Mouse (Mus musculus) CH12.LX (cell line): ENCODE results near the gene Siah2. TPM values are rescaled to one million over a fixed set of nuclear protein-coding genes. Genes with fewer than 3 reads are reported as not detected.

Experiments
- DNase-seq: peaks from one replicate; pipeline ENCODE4 v3.0.0-alpha.2; 2013; ENCODE audit errors: extremely low read depth
- H3K27ac ChIP-seq: 2 replicates; pipeline ENCODE4 v1.5.1; 2012; ENCODE audit warnings: low read depth, mild to moderate bottlenecking, control low read depth, moderate library complexity; ENCODE audit not compliant: insufficient read depth
- H3K27me3 ChIP-seq: replicated peaks from 2 replicates; pipeline ENCODE3; 2012; ENCODE audit warnings: inconsistent platforms
- H3K36me3 ChIP-seq, 2 experiments: replicated peaks in 1 of 2; 2 replicates each; pipeline versions ENCODE3 to v1.6.1; 2012; ENCODE audit warnings: inconsistent platforms in 1 of 2, low read length in 1 of 2, mild to moderate bottlenecking in 1 of 2, mixed read lengths in 1 of 2, moderate library complexity in 1 of 2; ENCODE audit not compliant: control insufficient read depth in 1 of 2, insufficient read depth in 1 of 2
- H3K4me1 ChIP-seq, 2 experiments: 2 replicates each; pipeline ENCODE4 v1.6.1; 2012; ENCODE audit warnings: inconsistent platforms in 1 of 2, moderate library complexity in 1 of 2; ENCODE audit not compliant: insufficient read depth in 2 of 2, control insufficient read depth in 1 of 2
- H3K4me2 ChIP-seq: 2 replicates; pipeline ENCODE4 v1.6.1; 2012; ENCODE audit warnings: low read depth, mild to moderate bottlenecking, control low read depth; ENCODE audit not compliant: poor library complexity, insufficient read depth, severe bottlenecking
- H3K4me3 ChIP-seq, 3 experiments: fragments of 150-350 bp in 1 of 3; sonication (generic) in 1 of 3; replicated peaks in 1 of 3; 2 replicates each; pipeline versions ENCODE3 to v1.5.1; 2011 to 2012; ENCODE audit warnings: low read depth in 2 of 3, low read length in 2 of 3, mild to moderate bottlenecking in 2 of 3, moderate library complexity in 2 of 3, control low read depth in 1 of 3, improper control_type of control experiment in 1 of 3, inconsistent platforms in 1 of 3, mixed read lengths in 1 of 3; ENCODE audit not compliant: poor library complexity in 1 of 3
- H3K79me2 ChIP-seq: replicated peaks from 2 replicates; pipeline ENCODE4 v1.6.1; 2012; ENCODE audit warnings: mild to moderate bottlenecking, moderate library complexity; ENCODE audit not compliant: control insufficient read depth, poor library complexity, insufficient read depth, severe bottlenecking; ENCODE audit errors: extremely low read depth
- H3K9ac ChIP-seq: 2 replicates; pipeline ENCODE4 v1.6.1; 2012; ENCODE audit warnings: low read depth, mild to moderate bottlenecking, control low read depth, moderate library complexity; ENCODE audit not compliant: insufficient read depth
- H3K9me3 ChIP-seq: replicated peaks from 2 replicates; pipeline ENCODE3; 2012; ENCODE audit warnings: low read length, inconsistent platforms, mixed read lengths
- BHLHE40 ChIP-seq: IDR thresholded peaks from 2 replicates; pipeline ENCODE4 v1.6.1; 2011; ENCODE audit warnings: mild to moderate bottlenecking, low read depth, low read length, improper control_type of control experiment
- CHD2 ChIP-seq: IDR thresholded peaks from 2 replicates; pipeline ENCODE4 v1.6.1; 2011; ENCODE audit warnings: low read length, improper control_type of control experiment
- ETS1 ChIP-seq: conservative IDR thresholded peaks from 2 replicates; pipeline ENCODE4 v1.6.1; 2012; ENCODE audit warnings: low read depth, mild to moderate bottlenecking, inconsistent platforms, low read length, improper control_type of control experiment, moderate library complexity
- HCFC1 ChIP-seq: IDR thresholded peaks from 2 replicates; pipeline ENCODE4 v1.6.1; 2012; ENCODE audit warnings: low read depth, mild to moderate bottlenecking, inconsistent platforms, low read length, improper control_type of control experiment
- JUND ChIP-seq: conservative IDR thresholded peaks from 2 replicates; pipeline ENCODE4 v1.6.1; 2011; ENCODE audit warnings: low read depth, low read length, improper control_type of control experiment
- MAFK ChIP-seq: IDR thresholded peaks from 2 replicates; pipeline ENCODE4 v1.6.1; 2011; ENCODE audit warnings: low read length, improper control_type of control experiment; ENCODE audit not compliant: insufficient replicate concordance
- MAX ChIP-seq: IDR thresholded peaks from 2 replicates; pipeline ENCODE4 v1.6.1; 2011; ENCODE audit warnings: low read length, improper control_type of control experiment
- MEF2A ChIP-seq: IDR thresholded peaks from 2 replicates; pipeline ENCODE4 v1.6.1; 2014; ENCODE audit warnings: low read depth, mild to moderate bottlenecking, inconsistent platforms, low read length, improper control_type of control experiment, borderline replicate concordance
- MXI1 ChIP-seq: IDR thresholded peaks from 2 replicates; pipeline ENCODE4 v1.6.1; 2011; ENCODE audit warnings: mild to moderate bottlenecking, low read depth, low read length, improper control_type of control experiment
- MYC ChIP-seq: IDR thresholded peaks from 2 replicates; pipeline ENCODE4 v1.6.1; 2011; ENCODE audit warnings: low read depth, mild to moderate bottlenecking, improper control_type of control experiment, low read length
- NELFE ChIP-seq: IDR thresholded peaks from 2 replicates; pipeline ENCODE4 v1.6.1; 2011; ENCODE audit warnings: low read depth, low read length, improper control_type of control experiment
- PAX5 ChIP-seq: IDR thresholded peaks from 2 replicates; pipeline ENCODE4 v1.6.1; 2012; ENCODE audit warnings: low read length, inconsistent platforms, mixed read lengths
- POLR2A ChIP-seq: IDR thresholded peaks from 2 replicates; pipeline ENCODE4 v1.6.1; 2011; ENCODE audit warnings: low read depth, mild to moderate bottlenecking, improper control_type of control experiment, low read length
- POLR2AphosphoS2 ChIP-seq: IDR thresholded peaks from 2 replicates; pipeline ENCODE4 v1.6.1; 2011; ENCODE audit warnings: low read depth, low read length, improper control_type of control experiment
- RAD21 ChIP-seq: IDR thresholded peaks from 2 replicates; pipeline ENCODE4 v1.6.1; 2011; ENCODE audit warnings: low read depth, mild to moderate bottlenecking, low read length, improper control_type of control experiment, moderate library complexity
- RCOR1 ChIP-seq: conservative IDR thresholded peaks from 2 replicates; pipeline ENCODE4 v1.6.1; 2012; ENCODE audit warnings: low read depth, mild to moderate bottlenecking, inconsistent platforms, low read length, improper control_type of control experiment
- TBP ChIP-seq: conservative IDR thresholded peaks from 2 replicates; pipeline ENCODE4 v1.6.1; 2011; ENCODE audit warnings: low read depth, low read length, improper control_type of control experiment
- USF2 ChIP-seq: conservative IDR thresholded peaks from 2 replicates; pipeline ENCODE4 v1.6.1; 2011; ENCODE audit warnings: low read depth, low read length, improper control_type of control experiment
- ZC3H11A ChIP-seq: IDR thresholded peaks from 2 replicates; pipeline ENCODE4 v1.6.1; 2012; ENCODE audit warnings: low read depth, mild to moderate bottlenecking, inconsistent platforms, low read length, improper control_type of control experiment
- ZNF384 ChIP-seq: IDR thresholded peaks from 2 replicates; pipeline ENCODE4 v1.6.1; 2012; ENCODE audit warnings: low read depth, low read length, improper control_type of control experiment, inconsistent platforms
- dilution Hi-C: fragments of 300-500 bp; cut with MboI; formaldehyde crosslinking; loops from 2 replicates; pipeline ENCODE4 v1.14.3; 2020; ENCODE audit warnings: low sequenced_read_pairs; ENCODE audit not compliant: extremely low pct_unique_long_range_greater_than_20kb, extremely low pct_ligation_motif_present
- in situ Hi-C: fragments of 300-500 bp; cut with MboI; formaldehyde crosslinking; loops from 3 replicates; pipeline ENCODE4 v1.14.3; 2019; ENCODE audit warnings: low sequenced_read_pairs, low pct_ligation_motif_present, low pct_unique_long_range_greater_than_20kb, mixed read lengths
- polyA plus RNA-seq: library from polyadenylated mRNA; unstranded; fragments of >175 nt; gene quantifications from 2 replicates; pipeline ENCODE4 v1.2.1, GENCODE M21; 2012; ENCODE audit warnings: low read depth; ENCODE audit not compliant: insufficient read length
- total RNA-seq, 2 experiments: library from RNA; depleted of rRNA; stranded (reverse); fragments of 300-350 nt in 1 of 2; fragments of >200 nt in 1 of 2; gene quantifications; 2 replicates each; pipeline ENCODE4 v1.2.3; 2012 to 2014

Siah2 gene
- total and polyA plus RNA-seq, 3 experiments: 104 to 142 (median 140) TPM

GRCm38 (mm10) chr3:58739536-58739935 is 47.3 kb upstream of the Siah2 start:
- Histone ChIP-seq H3K36me3 (peaks cover 0 to 27% of the 10 kb centered on the region in 2 experiments), H3K4me3 (no peak overlapping the region), H3K27me3 (no peaks in the 10 kb centered on the region), H3K4me2 (no peak overlapping the region), H3K9me3 (no peaks in the 10 kb centered on the region), H3K27ac (no peak overlapping the region), H3K79me2 (no peaks in the 10 kb centered on the region), H3K9ac (no peak overlapping the region), H3K4me1 (peaks cover 0 to 3% of the 10 kb centered on the region in 2 experiments; a peak in 1 of 4 replicates)
- DNase-seq: no peak
- in situ Hi-C loops: no loop called here
- dilution Hi-C loops: no loop called here
- TF ChIP-seq ZNF384: no peak
- no peak for TF ChIP-seq MYC
- no peak for TF ChIP-seq RAD21
- no peak for TF ChIP-seq ETS1
- no peak for TF ChIP-seq RCOR1
- no peak for TF ChIP-seq NELFE

- H3K27me3 ChIP-seq: no peaks in the 10 kb centered on the region
- H3K9ac ChIP-seq: no peak overlapping the region
- no peak for DNase-seq
- H3K36me3 ChIP-seq: peaks cover 4 to 31% of the 10 kb centered on the region in 2 experiments
- no peak overlapping the region for H3K4me2 ChIP-seq
- no peaks in the 10 kb centered on the region for H3K9me3 ChIP-seq
- H3K79me2 ChIP-seq: no peaks in the 10 kb centered on the region
- dilution Hi-C loops: no loop called here
- no peak for TF ChIP-seq USF2
- no peak for TF ChIP-seq MXI1
- TF ChIP-seq MEF2A: no peak
- TF ChIP-seq JUND: no peak
- TF ChIP-seq POLR2A: no peak
- TF ChIP-seq MAX: no peak
- no peak for TF ChIP-seq RAD21
- TF ChIP-seq PAX5: no peak
- TF ChIP-seq TBP: no peak
- TF ChIP-seq POLR2AphosphoS2: no peak
- TF ChIP-seq CHD2: no peak
- no peak for TF ChIP-seq ZC3H11A
- TF ChIP-seq BHLHE40: no peak
- no peak for TF ChIP-seq HCFC1
- no peak for TF ChIP-seq ZNF384
- TF ChIP-seq MAFK: no peak
- TF ChIP-seq, all 38 proteins: peak for 0
- Histone ChIP-seq H3K4me3 (no peak overlapping the region), H3K4me1 (peaks cover 4 to 8% of the 10 kb centered on the region in 2 experiments; a peak in 3 of 4 replicates), H3K27ac (no peak overlapping the region)
- in situ Hi-C loops: no loop called here
Measured at GRCm38 (mm10) chr3:58738346-58739089, 46.3 kb upstream of the Siah2 start.
